Mouse (Mus musculus): ENCODE results near the gene Pitx1. TPM values are rescaled to one million over a fixed set of nuclear protein-coding genes. Genes with fewer than 3 reads are reported as not detected.
A peak's percentile ranks its signal among the peaks of the same experiment; 100 is the strongest.

Gene Pitx1
- polyA plus RNA-seq, 1 experiment from 2014 or later: 1.2 TPM

DNA sequence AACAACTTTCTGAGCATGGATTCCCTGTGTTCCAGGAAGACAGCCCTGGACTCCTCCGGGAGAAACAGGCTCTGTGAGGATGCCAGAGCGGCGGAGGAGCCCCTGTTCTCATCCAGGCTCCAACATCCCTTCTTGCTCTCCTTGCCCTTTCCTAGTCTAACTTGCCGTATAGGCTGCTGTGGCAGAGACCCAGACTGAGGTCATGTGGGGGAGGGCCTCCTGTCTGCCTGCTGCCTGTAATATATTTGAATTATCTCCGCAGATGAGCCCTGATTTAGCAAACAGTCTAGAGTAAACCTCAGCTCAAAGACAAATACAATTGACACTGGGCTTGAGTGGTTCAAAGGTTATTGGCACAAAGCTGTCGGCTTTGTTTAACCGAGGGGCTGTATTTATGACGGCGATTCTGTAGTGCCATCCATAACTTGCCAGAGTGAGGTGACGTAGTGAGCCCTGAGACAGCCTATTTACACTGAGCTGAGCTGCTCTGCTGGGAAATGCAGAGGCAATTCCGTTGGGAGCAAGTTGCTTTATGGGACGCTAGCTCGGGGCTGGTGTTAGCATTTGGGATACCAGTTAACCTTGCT lies 12.7 kb upstream of the Pitx1 start:
- WGBS: 12% methylated on average over 13 of the region's 13 CpGs
- peaks cover 38% of the 10 kb centered on the region for H3K27me3 ChIP-seq
- no peak overlapping the region for H3K4me2 ChIP-seq
- ATAC-seq (ENCODE audit: borderline replicate concordance, extremely low read depth, low FRiP score, low TSS enrichment): peak; percentile 20; the same call in 1 of the 2 replicates
- H3K9me3 ChIP-seq: no peaks in the 10 kb centered on the region
- peaks cover 22% of the 10 kb centered on the region for H3K4me1 ChIP-seq
- no peak overlapping the region for H3K4me3 ChIP-seq
- no peak overlapping the region for H3K27ac ChIP-seq
- no peak overlapping the region for H3K9ac ChIP-seq
- H3K36me3 ChIP-seq: no peaks in the 10 kb centered on the region

DNA sequence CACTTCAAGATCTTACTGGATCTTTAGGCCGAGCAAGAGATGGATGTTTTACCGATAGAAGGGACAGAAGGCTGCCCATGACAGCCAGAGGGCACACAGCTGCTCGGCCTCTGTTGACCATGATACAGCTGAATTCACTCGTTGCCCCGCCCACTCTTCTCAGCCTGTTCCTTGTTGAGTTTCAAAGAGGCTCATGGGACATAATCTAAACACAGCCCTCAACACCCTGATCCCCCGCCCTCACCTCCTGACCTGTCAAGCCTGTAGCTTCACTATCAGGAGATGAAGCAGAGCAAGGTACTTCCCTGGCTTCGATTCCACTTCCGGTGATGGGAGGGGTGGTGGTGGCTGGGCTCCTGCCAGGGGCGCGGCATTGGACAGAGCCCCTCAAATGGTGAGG lies 11.8 kb upstream of the Pitx1 start:
- ATAC-seq (ENCODE audit: borderline replicate concordance, extremely low read depth, low FRiP score, low TSS enrichment): 0 out of 2 replicates have a peak, but pooled peaks have one; percentile 24
- Histone ChIP-seq H3K36me3 (no peaks in the 10 kb centered on the region), H3K27ac (no peak overlapping the region), H3K4me1 (peaks cover 22% of the 10 kb centered on the region), H3K4me3 (no peak overlapping the region), H3K4me2 (peak overlapping the region; percentile 41), H3K27me3 (peaks cover 38% of the 10 kb centered on the region), H3K9ac (no peak overlapping the region), H3K9me3 (no peaks in the 10 kb centered on the region)
- 12% methylated on average over 10 of the region's 10 CpGs for WGBS

DNA sequence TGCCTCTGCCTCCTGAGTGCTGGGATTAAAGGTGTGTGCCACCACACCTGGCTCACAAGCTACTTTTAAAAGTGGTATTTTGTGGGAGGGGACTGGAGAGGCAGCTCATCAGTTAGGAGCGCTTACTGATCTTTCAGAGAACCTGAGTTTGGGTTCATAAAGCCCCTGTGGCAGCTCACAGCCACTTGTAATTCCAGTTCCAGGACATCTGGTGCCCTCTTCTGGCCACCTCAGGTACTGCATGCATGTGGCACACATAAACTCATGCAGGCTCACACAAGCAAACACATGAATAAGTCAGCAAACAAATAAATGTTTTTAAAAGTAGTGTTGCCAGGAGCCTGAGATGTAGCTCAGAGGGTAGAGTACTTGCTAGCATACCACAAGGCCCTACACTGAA lies 7.7 kb upstream of the Pitx1 start:
- Histone ChIP-seq H3K27ac (no peak overlapping the region), H3K4me3 (no peak overlapping the region), H3K4me2 (no peak overlapping the region), H3K9me3 (no peaks in the 10 kb centered on the region), H3K36me3 (no peaks in the 10 kb centered on the region), H3K9ac (no peak overlapping the region), H3K27me3 (peaks cover 74% of the 10 kb centered on the region), H3K4me1 (peaks cover 18% of the 10 kb centered on the region)
- 91% methylated on average over 1 of the region's 1 CpGs for WGBS
- ATAC-seq (ENCODE audit: borderline replicate concordance, extremely low read depth, low FRiP score, low TSS enrichment): no peak

DNA sequence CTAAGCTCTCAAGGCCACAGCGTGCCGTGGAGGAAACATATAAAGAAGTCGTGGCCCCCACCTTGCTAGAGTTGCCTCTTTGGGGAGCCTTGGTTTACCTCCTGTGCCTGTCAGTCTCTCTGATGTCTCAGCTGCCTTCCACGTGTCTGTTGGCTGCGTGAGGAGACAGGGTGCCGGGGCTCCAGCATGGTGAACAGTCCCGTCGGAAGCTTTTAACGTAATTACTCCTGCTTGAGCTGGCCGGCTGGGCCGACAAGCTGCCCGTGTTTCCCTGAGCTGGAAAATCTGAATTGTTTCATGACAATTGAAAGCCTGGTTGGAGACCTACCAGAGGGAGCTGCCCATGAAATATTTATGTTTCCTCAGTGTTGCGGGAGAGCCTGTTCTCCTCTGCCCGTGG lies 4.2 kb upstream of the Pitx1 start:
- peaks cover 82% of the 10 kb centered on the region for H3K27me3 ChIP-seq
- H3K27ac ChIP-seq: no peak overlapping the region
- peaks cover 6% of the 10 kb centered on the region; the same call in 1 of the 2 replicates for H3K4me1 ChIP-seq
- H3K36me3 ChIP-seq: no peaks in the 10 kb centered on the region
- WGBS: 50% methylated on average over 14 of the region's 14 CpGs
- no peak overlapping the region for H3K9ac ChIP-seq
- H3K4me3 ChIP-seq: no peak overlapping the region
- H3K4me2 ChIP-seq: no peak overlapping the region
- H3K9me3 ChIP-seq: no peaks in the 10 kb centered on the region
- no peak for ATAC-seq (ENCODE audit: borderline replicate concordance, extremely low read depth, low FRiP score, low TSS enrichment)

DNA sequence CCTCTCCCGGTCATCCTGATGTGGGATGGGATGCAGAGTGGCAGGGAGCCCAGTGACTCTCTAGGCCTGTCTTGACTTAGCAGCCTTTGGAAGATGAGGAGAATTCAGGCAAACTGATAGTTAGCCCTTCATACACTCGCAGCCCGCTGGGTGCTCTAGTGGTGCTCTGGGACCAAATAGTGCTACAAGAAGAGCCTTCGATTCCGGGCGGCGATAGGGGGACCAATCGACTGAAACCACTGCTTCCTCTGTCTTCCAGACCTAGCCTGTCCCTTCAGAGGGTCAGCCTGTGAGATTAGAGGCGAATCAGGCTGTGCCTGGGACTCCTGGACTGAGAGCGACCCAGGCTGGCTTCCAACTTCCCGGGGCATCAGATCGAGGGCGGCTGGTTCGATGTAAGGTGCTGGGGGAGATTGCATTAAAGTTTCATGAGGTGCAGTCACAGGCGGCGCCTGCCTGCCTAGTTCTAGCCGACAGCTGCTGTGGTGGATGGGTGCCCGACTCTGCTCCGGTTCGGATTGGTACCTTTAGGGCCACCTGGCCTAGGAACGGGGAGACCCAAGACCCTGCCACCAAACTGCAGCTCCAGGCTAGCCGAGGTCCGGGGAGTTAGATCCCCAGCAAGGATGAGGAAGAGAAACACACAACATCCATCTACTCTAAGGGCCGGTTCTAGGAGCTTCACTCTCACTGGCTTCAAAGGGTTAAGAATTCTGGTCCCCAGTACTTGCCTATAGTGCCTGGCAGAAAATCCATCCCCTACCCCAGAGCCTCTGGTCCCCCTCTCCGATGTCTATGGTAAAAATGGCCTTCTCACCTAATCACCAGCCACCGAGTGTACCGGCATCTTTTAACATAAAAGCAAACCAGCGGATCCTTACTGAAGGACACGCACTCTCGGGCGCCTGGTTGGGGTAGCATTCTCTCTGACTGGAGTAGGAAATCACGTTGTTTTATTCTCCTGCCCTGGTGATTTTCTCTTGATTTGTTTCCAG lies 1.1 kb upstream of the Pitx1 start:
- H3K27ac ChIP-seq: no peak overlapping the region
- WGBS: 5% methylated on average over 32 of the region's 32 CpGs
- no peaks in the 10 kb centered on the region for H3K36me3 ChIP-seq
- no peak for ATAC-seq (ENCODE audit: borderline replicate concordance, extremely low read depth, low FRiP score, low TSS enrichment)
- no peaks in the 10 kb centered on the region for H3K9me3 ChIP-seq
- H3K9ac ChIP-seq: no peak overlapping the region
- no peak overlapping the region for H3K4me2 ChIP-seq
- no peak overlapping the region for H3K4me3 ChIP-seq
- H3K27me3 ChIP-seq: peaks cover 99% of the 10 kb centered on the region
- H3K4me1 ChIP-seq: peaks cover 6% of the 10 kb centered on the region; the same call in 1 of the 2 replicates

DNA sequence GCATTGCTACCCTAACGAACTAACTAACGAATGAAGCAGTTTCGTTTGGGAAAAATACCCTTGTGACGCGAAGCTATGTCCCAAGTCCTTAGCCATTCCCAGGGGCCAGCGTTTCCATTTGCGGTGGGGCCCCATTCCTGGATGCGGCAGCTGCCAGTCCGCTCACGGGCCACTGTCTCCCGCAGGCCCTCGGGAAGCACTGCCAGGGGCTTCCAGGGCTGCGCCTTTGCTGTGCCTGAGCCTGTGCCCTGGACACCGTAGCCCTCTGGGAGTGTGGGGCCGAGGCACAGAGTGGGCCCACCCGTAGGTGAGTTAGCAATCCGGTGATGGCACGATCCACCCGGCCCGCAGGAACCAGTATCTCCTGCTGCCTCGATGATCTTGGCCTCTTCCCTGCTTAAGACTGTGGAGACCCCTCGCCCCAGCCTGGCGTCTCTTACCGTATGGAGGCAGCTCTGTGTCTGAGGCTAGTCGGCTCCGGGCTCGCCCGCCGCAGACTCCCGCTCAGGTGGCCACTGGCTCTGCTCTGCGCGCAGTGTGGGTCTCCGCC lies 369 bp downstream of the Pitx1 start:
- H3K9ac ChIP-seq: no peak overlapping the region
- peaks cover 17% of the 10 kb centered on the region for H3K4me1 ChIP-seq
- no peak for ATAC-seq (ENCODE audit: borderline replicate concordance, extremely low read depth, low FRiP score, low TSS enrichment)
- no peaks in the 10 kb centered on the region for H3K36me3 ChIP-seq
- H3K4me3 ChIP-seq: 0 out of 2 replicates have a peak overlapping the region, but pooled peaks have one; percentile 1
- H3K27ac ChIP-seq: no peak overlapping the region
- H3K4me2 ChIP-seq: no peak overlapping the region
- 1% methylated on average over 33 of the region's 33 CpGs for WGBS
- peaks cover 99% of the 10 kb centered on the region for H3K27me3 ChIP-seq
- no peaks in the 10 kb centered on the region for H3K9me3 ChIP-seq

DNA sequence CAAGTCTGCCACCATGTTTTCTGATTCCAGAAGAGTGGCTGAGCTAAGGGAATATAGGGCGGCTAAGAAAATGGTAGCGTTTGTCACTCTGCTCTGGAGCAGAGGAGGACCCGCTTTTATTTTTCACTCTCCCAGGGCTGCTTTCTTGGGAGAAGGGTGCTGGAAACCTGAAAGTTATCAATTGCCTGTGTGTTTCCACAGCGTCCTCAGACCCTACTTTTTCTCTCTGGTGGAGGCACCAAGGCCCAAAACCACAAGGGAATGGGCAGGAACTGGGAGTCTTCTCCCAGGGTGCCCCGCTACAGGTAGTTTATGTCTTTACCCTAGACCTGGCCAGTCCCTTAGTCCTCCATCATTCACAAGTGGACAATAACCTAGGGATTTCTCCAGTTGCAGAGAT lies 1.3 kb downstream of the Pitx1 start:
- Histone ChIP-seq H3K4me1 (peaks cover 26% of the 10 kb centered on the region), H3K36me3 (no peaks in the 10 kb centered on the region), H3K27ac (no peak overlapping the region), H3K9ac (no peak overlapping the region), H3K27me3 (peaks cover 99% of the 10 kb centered on the region), H3K9me3 (no peaks in the 10 kb centered on the region), H3K4me2 (no peak overlapping the region), H3K4me3 (no peak overlapping the region)
- no peak for ATAC-seq (ENCODE audit: borderline replicate concordance, extremely low read depth, low FRiP score, low TSS enrichment)
- 10% methylated on average over 5 of the region's 5 CpGs for WGBS

DNA sequence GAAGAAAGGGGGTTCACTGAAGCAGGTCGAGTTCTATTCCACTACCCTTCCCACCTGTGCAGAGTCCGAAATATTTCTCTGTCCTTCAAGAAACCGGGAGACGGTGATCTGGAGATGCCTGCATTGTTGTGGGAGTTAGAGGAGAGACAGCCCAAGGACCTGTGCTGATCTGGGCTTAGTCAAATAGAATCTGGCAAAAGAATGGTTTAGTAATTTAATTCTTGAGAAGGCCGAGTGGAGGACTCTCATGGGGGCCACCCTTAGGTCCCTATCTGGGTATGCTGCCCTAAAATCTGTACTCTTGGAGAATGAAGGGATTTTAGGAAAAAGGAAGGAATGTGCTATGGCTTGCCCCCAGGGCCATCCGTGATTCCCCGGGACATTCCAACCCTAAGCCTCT lies 2.1 kb downstream of the Pitx1 start:
- peaks cover 26% of the 10 kb centered on the region for H3K4me1 ChIP-seq
- H3K27me3 ChIP-seq: peaks cover 98% of the 10 kb centered on the region
- 9% methylated on average over 7 of the region's 7 CpGs for WGBS
- H3K27ac ChIP-seq: no peak overlapping the region
- no peak overlapping the region for H3K4me2 ChIP-seq
- no peak overlapping the region for H3K4me3 ChIP-seq
- no peaks in the 10 kb centered on the region for H3K36me3 ChIP-seq
- no peak for ATAC-seq (ENCODE audit: borderline replicate concordance, extremely low read depth, low FRiP score, low TSS enrichment)
- H3K9ac ChIP-seq: no peak overlapping the region
- H3K9me3 ChIP-seq: no peaks in the 10 kb centered on the region

DNA sequence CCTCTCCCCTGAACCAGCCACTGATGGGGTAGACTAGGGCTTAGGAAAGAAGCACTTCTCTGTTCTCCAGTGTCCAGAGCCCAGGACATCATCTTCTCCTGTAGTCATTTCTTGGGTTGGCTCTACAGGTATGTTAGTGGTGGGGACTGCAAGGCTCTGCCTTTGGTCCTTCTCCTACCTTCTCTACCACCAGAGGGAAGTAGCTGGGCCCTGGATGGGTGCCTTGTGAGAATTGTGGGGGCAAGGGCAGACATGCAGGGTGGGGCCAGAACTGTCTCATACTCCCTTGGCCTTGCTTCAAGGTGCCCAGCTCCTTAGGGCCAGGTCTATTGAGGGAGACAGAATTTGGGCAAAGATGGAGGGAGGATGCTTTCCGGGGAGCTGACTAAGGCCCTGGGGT lies 3.4 kb downstream of the Pitx1 start:
- H3K4me1 ChIP-seq: peaks cover 31% of the 10 kb centered on the region
- H3K9me3 ChIP-seq: no peaks in the 10 kb centered on the region
- ATAC-seq (ENCODE audit: borderline replicate concordance, extremely low read depth, low FRiP score, low TSS enrichment): no peak
- H3K27ac ChIP-seq: no peak overlapping the region
- H3K4me3 ChIP-seq: no peak overlapping the region
- peaks cover 99% of the 10 kb centered on the region for H3K27me3 ChIP-seq
- H3K4me2 ChIP-seq: no peak overlapping the region
- 39% methylated on average over 1 of the region's 1 CpGs for WGBS
- no peak overlapping the region for H3K9ac ChIP-seq
- H3K36me3 ChIP-seq: no peaks in the 10 kb centered on the region

DNA sequence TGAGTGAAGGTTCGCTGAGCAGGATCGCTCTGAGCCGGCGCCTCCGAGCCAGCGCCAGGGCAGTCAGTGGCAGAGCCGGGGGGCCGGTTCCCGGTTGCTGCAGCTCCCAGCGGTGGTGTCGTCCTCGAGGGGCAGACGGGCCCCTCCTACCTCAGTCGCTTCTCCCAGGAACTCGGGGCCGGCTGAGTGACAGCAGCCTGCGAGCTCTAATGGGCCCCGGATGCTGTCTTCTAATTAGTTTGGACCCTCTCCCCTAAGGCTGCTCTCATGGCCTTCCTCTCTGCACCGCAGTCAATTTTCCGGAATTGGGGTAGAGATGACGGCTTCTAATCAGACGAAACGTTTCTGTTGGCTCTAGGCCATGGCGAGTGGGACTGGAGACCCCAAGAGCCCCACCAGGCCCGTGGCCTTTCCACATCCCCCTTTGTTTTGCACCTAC lies 4.3 kb downstream of the Pitx1 start:
- 4% methylated on average over 25 of the region's 25 CpGs for WGBS
- peaks cover 95% of the 10 kb centered on the region for H3K27me3 ChIP-seq
- H3K4me2 ChIP-seq: peak overlapping the region; percentile 51
- H3K4me3 ChIP-seq: peak overlapping the region; percentile 29
- H3K36me3 ChIP-seq: no peaks in the 10 kb centered on the region
- ATAC-seq (ENCODE audit: borderline replicate concordance, extremely low read depth, low FRiP score, low TSS enrichment): no peak
- H3K9ac ChIP-seq: no peak overlapping the region
- H3K27ac ChIP-seq: no peak overlapping the region
- H3K4me1 ChIP-seq: peaks cover 31% of the 10 kb centered on the region
- H3K9me3 ChIP-seq: no peaks in the 10 kb centered on the region

DNA sequence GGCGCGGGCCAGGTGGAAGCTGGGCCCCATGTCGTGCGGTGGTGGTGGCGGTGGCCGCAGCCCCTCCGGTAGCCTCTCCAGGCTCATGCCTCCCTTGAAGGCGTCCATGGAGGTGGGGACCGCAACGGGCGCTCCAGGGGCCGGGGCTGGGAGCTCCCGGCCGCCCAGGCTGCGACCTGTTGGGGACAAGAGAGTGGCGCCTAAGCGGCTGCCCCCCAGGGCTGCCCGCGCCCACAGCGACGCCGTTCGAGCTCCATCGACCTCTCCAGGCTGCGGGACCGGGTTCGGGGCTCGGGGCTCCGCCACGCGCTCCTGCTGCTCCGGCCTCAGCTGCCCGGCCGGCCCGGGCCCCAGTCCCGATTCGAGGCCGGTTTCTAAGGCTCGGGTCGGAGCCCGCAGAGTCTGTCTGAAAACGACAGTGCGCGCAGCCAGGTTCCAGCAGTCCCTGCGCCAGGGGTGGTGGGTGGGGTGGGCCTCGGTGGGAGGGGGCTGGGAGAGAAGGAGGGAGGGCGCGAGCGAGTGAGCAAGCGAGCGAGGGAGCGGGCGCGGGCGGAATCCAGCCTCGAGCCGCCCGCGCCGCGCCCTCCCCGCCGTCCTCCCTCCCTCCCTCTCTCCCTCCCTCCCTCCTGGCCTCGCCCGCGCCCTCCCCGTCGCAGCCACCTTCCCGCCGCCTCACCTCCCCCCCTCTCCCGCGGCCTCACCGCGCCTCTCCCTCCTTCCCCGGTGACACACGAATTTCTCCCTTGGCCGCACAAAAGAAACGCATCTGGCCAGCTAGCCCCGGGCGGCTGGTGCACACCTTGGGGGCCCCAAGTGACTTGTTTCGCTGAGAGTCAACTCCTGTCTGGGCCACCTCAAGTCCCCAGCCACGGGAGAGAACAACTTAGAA lies 4.9 kb downstream of the Pitx1 start:
- ATAC-seq (ENCODE audit: borderline replicate concordance, extremely low read depth, low FRiP score, low TSS enrichment): no peak
- no peak overlapping the region for H3K27ac ChIP-seq
- no peaks in the 10 kb centered on the region for H3K9me3 ChIP-seq
- no peak overlapping the region for H3K9ac ChIP-seq
- 1% methylated on average over 49 of the region's 82 CpGs for WGBS
- H3K4me2 ChIP-seq: peak overlapping the region; percentile 51
- peaks cover 32% of the 10 kb centered on the region for H3K4me1 ChIP-seq
- no peaks in the 10 kb centered on the region for H3K36me3 ChIP-seq
- H3K4me3 ChIP-seq: peak overlapping the region; percentile 29
- H3K27me3 ChIP-seq: peaks cover 95% of the 10 kb centered on the region
